Mouse (Mus musculus): ENCODE measurements around the gene Klf3. TPM values are rescaled to one million over a fixed set of nuclear protein-coding genes. Genes with fewer than 3 reads are reported as not detected.

The Klf3 gene
- total RNA-seq (2021): 10 to 100 TPM; 32.0 to 33.4 TPM
- long read RNA-seq, experiment 1, full-length matches to known transcripts: 13 of 22 reads
- long read RNA-seq, experiment 1, partial matches to known transcripts: 2 of 22 reads
- long read RNA-seq, experiment 1, other reads (novel, unspliced or antisense): 7 of 22 reads
- long read RNA-seq, experiment 2, full-length matches to known transcripts: 4 of 8 reads
- long read RNA-seq, experiment 2, partial matches to known transcripts: 0 of 8 reads
- long read RNA-seq, experiment 2, other reads (novel, unspliced or antisense): 4 of 8 reads

DNA sequence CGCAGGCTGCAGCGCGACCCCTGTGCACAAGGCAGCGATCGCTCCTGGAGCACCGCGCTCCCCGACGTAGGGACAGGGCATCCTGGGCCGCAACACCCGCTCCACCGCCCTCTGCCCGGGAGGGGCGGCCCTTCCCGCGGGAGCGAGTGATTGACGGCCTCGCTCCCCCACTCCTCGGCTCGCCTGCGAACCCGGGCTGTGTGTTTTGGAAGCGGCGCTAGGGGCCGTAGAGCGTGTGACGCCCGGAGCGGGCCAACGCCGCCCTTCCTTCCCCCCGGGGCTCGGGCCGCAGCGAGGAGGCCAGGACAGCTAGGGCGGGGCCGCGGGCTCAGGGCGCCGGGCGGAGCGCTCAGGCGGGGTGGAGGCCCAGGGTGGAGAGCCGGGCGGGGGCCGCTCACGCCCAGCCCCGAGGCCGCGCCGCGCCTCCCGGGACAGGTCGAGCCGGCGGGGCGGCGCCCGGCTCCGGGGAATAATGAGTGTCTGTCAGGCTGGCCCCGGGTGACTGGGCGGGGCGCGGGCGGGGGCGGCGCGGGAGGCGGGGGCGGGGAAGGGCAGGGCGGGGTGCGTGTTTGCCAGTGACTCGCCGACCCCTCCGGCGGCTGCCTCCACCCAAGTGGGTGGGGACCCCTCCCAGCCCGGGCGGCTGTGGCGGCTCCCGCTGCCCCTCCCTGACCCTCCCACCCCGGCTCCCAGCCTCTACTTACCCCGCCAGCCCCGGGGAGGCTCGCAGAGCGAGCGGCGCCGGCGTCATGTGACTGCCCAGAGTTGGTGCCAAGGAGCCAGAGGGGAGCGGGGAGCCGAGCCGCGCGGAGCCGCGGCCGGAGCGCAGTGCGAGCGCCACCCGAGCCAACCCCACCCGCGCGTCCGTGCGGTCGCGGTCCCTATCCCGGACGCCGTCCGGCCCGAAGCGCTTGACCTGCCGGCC, at the start of gene Klf3:
Gene Klf3, plus strand, starts transcription at position 594 of the 925 bp plus-strand sequence.
- DNase-seq (ENCODE audit: low spot score in 2 of 2): peak; percentile 64 to 80

DNA sequence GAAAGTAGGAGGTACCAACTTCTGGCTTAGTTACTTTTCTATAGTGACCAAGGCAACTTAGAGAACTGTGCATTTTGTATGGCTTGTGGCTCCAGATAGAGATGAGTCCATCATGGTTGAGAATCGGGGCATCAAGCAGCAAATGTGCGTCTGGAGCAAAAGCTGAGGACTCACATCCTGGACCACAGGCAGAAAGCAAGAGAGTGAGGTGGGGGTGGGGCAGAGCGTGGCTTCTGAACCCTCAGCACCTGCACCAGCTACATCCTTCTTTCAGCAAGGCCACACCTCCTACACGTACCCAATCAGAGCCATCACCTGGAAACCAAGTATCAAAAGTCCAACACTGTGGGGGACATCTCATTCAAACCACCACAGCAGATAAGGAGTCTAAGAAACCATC, 40.9 kb upstream of the Klf3 start:
- no peak for DNase-seq (ENCODE audit: low spot score in 2 of 2)

GRCm38 (mm10) chr5:64764452-64764851, 38.7 kb upstream of the Klf3 start:
- DNase-seq (ENCODE audit: low spot score in 2 of 2): no peak

DNA sequence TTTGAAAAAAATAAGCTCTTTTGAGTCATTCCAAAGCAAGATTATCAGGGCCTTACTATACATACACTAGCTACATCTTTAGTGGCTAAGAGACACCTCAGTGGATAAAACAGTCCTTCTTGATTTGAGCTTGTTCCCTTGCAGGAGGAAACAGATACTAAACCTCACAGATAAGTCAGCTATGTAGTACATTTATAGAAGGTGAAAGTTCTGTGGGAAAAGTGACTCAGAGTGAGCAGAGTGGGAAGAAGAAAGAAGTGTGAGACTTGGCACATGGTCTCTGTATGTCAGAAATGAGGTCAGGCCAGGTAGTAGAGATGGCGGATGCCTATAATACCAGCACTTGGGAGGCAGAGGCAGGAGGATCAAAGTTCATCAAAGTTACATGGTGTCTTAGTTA, 37.4 kb upstream of the Klf3 start:
- DNase-seq (ENCODE audit: low spot score in 2 of 2): no peak

GRCm38 (mm10) chr5:64766626-64767025, 36.6 kb upstream of the Klf3 start:
- DNase-seq (ENCODE audit: low spot score in 2 of 2): no peak

DNA sequence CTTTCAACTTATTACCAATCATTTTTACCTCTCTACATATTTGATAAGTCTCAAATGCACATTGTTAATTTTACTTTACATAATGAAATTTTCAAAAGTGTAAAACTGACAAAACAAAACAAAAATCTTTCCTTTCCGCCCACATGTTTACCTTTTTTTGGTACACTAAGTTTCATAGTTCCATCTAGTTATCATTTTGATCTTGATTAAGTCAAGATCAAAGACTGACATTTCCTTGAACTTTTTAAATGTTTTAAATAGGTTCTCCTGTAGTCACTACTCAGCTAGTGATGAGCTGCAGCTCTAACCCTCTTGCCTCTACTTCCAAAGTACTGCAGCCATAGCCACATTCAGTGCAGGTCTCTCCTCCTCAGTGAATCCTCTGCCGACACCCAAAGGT, 31.6 kb upstream of the Klf3 start:
- no peak for DNase-seq (ENCODE audit: low spot score in 2 of 2)

DNA sequence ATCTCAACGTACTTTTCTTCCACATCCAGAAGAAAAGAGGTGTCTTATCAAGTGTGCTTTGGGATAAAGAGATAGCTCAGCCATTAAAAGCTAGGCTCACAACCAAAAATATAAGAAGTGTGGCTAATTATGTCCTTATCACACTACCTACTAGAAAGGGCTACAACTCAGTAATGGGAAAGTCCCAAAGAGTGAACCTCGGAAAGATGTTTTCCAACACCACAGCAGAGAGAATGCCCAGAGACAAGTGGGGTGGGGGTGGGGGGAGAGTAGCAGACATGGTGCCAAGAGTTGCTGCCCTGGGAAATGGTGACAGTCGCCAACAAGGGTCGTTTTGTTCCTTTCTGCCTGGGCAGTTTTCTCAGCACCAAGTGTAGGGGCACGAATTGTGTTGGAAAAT, 25.0 kb upstream of the Klf3 start:
- no peak for DNase-seq (ENCODE audit: low spot score in 2 of 2)

DNA sequence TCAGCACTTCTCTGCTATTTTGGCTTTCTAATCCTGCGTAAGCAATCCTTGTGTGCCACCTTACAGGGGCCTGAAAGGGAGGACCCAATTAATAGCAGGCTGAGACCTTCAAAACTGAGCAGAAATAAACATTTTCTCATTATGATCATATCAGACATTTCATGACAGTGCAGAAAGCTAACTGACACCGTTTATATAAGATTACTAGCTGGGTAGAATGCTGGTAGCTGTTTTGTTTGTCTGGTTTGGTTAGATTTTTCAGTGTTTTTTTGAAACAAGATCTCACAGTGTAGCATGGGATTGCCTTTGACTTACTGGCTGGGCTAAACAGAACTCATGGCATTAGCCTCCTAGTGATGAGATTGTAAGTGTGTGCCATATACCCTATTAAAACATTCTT, 23.9 kb upstream of the Klf3 start:
- DNase-seq (ENCODE audit: low spot score in 2 of 2): no peak

GRCm38 (mm10) chr5:64780778-64781177, 22.4 kb upstream of the Klf3 start:
- no peak for DNase-seq (ENCODE audit: low spot score in 2 of 2)

DNA sequence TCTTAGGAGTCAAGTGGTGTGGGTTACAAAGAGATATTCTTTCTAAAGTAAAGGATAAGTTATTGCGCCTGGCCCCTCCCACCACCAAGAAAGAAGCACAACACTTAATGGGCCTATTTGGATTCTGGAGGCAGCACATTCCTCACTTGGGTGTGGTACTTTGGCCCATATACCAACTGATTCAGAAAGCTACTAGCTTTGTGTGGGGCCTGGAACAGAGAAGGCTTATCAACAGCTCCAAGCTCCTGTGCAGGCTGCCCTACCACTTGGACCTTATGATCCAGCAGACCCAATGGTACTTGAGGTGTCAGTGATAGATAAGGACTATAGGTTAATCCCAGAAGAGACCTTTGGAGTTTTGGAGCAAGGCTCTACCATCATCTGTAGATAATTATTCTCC, 15.0 kb upstream of the Klf3 start:
- DNase-seq (ENCODE audit: low spot score in 2 of 2): no peak

GRCm38 (mm10) chr5:64798209-64798608, 5.0 kb upstream of the Klf3 start:
- no peak for DNase-seq (ENCODE audit: low spot score in 2 of 2)

- DNase-seq (ENCODE audit: low spot score in 2 of 2): no peak
Observed at GRCm38 (mm10) chr5:64801545-64801944, 1.6 kb upstream of the Klf3 start.

GRCm38 (mm10) chr5:64802143-64802542, 1.0 kb upstream of the Klf3 start:
- DNase-seq (ENCODE audit: low spot score in 2 of 2): no peak

- peak; percentile 12 to 28 for DNase-seq (ENCODE audit: low spot score in 2 of 2)
Observed at GRCm38 (mm10) chr5:64803720-64804462, 703 bp downstream of the Klf3 start.

DNA sequence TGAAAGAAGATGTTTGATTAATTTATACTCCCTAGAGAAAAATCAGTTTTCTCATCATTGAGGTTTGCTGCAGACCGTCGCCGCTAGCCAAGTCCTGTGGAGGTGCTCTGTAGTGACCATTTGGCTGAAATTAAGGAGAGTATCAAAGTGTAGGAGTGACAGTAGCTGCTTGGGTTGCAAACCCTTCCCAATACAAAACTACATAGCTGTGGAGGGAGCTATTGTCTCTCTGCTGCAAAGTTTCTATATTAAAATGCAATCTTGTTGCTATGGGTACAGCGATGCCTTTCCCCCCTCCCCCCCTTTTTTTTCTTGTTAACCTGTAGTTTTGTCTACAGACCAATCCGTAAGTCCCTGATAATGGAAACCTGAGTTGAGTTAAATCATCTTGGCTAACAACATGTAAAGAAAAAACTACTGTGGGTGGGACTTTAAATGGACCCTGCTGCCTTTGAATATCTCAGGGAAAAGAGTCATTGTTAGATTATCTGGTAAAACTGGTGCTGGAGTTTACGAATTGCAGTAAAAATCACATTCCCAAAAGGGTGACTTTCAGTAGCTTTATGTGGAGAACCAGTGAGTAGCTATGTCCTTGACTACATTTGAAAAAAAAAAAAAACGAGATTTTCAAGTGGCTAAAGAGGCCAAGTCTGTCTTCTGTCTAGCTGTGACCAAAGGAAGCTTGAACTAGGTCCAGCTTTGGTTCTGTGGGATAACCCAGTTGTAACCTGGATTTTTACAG, 2.1 kb downstream of the Klf3 start:
- DNase-seq (ENCODE audit: low spot score in 2 of 2): no peak

DNA sequence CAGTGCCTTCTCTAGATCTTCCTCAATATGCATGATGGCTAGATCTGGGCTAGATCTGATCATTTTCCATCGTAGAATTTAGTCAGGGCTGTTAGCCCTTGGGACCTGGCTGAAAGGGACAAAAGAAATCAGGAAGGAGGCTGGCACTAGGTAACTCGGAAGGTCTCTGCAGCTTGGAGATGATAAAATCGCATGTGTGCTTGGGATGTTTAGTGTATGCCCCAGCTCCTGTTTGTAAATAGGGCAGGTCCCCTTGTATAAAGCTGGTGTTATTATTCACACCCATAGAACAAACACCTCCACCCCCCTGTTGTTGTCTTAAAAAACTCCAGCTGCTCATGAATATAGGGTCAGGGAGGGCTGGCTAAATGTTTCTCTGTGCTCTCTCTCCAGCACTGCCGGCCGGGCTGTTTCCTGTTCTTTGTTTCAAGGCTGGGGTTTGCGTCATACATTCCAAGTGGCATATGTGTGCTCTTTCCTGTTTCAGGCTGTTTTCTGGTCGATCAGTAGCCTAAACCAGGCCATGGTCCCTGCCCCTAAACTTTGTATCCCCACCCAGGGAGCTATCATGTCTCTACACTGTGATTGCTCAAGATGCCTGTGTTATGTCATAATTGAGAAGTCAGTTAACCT, 2.8 kb downstream of the Klf3 start:
- DNase-seq (ENCODE audit: low spot score in 2 of 2): no peak

- DNase-seq (ENCODE audit: low spot score in 2 of 2): no peak
Observed at GRCm38 (mm10) chr5:64806600-64806999, 3.4 kb downstream of the Klf3 start.

- DNase-seq (ENCODE audit: low spot score in 2 of 2): no peak
Observed at GRCm38 (mm10) chr5:64807159-64807558, 4.0 kb downstream of the Klf3 start.

DNA sequence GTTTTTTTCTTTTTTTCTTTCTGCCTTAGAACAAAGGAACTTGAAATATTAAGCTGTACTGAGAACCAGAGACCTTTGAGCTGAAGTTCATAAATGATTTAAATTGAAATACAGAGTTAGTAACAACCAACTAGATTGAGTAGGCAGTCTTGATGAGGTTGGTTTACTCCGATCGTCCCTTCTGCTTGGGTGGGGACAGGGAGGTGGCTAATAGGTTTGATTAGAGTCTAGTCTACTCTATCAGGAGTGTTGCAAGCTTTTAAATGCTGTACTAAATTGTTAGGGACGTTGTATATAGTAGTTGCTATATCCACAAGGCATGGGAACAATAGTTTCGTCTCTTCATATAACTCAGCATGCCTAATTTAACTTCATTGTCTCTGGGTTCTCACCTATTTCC, 4.4 kb downstream of the Klf3 start:
- DNase-seq (ENCODE audit: low spot score in 2 of 2): no peak

All from left cerebral cortex, adult 18-20 months (tissue).